Mouse (Mus musculus): Measurements from ENCODE around the gene L3mbtl3.

The L3mbtl3 gene

DNA sequence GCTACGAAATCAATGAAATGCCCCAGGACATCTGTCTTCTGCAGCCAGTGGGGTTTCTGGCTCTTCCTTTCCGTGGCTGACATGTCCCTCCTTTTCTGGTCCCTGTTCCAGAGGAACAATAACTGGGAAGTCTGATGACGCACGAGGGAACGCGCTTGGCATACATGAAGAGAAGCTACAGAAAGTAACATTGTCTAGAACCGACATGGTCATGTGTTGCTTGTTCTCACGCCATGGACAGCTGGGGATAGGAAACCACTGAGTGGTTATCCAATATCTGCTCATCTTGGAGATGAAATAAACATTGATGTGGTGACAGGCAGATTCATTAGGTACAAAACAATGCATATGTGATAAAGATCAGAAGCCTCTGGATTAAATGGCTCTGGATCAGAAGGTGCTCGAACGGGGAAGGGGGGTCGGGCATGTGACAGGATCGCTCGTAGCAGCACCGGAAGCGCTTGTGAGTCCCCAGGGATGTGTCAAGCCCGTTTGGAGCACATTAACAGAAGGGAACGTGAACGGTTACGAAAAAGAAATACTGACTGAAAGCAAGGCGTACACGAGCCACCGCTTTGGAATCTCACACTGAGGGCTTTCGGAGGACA lies 37.8 kb downstream of the L3mbtl3 start:
- no peak for DNase-seq (ENCODE audit: low spot score in 2 of 2)

DNA sequence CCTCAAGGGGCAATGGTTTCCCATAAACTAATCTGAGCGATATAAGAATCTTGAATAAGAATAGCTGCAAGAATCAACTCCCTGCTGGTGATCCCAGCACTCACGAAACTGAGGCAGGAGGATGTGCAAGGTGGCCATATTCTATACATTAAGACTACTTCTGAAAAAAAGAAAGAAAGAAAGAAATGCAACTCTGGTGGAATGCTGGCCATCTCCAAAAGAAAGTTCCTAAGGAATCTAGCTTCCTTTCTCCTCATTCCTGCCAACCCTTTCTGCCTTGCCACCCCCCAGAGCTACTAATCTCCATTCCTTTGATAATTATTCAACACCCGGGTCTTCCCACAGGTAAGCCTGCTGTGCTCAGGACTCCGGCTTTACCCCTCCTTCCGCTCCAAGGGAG lies 41.8 kb downstream of the L3mbtl3 start:
- no peak for DNase-seq (ENCODE audit: low spot score in 2 of 2)

DNA sequence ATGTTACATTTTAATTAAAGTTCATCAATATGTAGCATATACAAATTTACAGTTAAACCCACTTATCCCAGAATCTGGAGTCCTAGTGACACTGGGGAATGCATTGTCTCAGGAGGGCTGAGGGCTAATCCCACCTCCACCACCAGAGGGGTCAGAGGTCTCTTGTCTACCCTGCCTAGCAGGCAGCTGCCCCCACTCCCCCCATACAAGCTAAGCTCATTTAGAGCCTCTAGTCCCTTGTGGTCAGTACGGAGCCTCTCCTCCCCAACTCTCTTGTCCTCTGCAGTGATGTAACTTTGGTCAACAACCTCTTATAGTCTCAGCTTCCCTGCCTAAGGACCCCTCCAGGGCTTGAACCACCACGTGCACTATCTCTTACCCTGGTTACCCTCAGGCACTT lies 43.0 kb downstream of the L3mbtl3 start:
- no peak for DNase-seq (ENCODE audit: low spot score in 2 of 2)

DNA sequence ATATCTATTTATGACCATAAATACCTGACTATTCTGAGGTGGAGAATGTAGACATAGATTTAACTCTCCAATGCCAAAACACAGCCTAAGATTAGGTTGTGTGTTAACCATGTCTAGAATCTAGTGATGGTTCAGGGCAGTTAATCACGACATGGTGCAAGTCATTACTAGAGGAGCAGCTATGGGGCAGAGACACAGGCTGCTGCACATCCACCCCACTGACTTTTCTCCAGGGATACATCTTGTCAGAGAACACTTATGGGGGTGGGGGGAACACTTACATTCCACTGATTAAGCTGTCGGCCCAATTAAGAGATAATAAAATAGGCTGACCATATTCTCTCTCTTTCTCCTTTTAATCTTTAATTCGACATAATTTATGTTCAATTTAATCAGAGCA lies 46.9 kb downstream of the L3mbtl3 start:
- DNase-seq (ENCODE audit: low spot score in 2 of 2), result no peak

DNA sequence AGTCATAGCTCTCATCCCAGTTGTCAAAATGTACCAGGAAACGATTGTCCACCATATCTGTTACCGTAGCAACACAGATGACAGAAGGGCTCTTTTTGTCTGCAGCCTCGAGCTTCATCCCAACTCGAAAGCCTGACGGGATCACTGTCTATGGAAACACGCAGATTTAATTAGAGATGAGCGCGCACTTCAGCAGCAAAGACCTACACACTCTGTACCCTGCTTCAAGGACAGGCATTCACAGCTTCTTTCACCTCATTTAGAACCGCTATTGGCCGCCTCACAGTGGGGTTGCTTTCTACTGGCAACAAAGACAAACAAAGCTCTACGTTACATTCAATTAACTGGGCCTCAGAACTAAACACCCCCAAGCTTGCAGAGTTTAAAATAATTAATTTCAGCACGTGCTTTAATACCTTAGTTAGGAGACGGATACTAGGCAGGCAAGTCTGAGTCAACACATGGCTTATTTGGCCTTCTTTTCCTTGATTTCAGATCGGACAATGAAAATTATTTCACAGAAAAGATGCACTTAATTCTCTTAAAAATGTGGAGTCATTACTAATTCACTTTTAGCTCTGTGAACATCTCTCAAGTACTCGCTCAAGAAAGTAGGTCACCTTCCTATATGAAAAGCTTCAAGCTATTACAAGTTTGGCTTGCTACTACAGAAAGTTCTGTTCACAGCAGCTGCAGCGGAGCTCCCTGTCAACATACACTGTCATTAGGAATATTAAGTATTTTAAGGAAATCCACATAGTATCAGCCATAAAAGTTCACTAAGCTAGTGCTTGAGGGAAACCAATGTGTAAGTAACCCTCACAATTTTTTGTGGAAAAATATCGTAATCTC lies 47.9 kb downstream of the L3mbtl3 start:
- DNase-seq (ENCODE audit: low spot score in 2 of 2), result no peak

DNA sequence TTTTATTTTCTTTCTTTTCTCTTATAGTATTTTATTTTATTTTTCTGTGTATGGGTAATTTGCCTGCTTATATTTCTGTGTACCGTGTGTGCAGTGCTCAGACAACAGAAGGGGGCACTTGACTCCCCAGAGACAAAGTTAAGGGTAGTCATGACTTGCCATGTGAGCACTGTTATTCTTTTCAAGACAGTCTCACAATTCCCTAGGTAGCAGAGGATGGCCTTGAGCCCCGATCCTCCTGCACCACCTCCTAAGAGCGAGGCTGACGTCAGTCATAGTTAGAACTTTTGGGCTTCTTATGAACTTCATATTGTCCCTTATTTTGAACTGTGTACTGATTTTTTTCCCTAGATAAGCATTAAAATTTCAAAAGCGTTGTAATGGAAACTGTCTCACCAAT lies 48.5 kb downstream of the L3mbtl3 start:
- DNase-seq (ENCODE audit: low spot score in 2 of 2), result no peak

DNA sequence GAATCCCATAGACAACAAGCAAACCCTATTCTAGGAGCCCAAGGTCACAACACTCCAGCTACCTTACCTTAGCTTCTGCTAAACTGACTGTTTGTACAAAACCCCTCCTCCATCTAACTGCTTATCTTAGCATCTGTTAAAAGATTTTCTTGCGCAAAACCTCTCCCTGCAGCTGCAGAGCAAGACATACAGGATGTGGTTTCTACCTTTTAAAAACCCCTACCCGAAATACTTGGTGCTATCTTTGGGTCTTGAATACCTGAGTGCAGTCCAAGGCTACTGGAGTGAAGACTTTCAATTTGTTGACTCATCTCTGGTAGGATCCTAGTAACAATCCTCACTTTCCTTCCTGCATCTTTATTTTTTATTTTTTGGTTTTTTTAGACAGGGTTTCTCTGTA lies 50.5 kb downstream of the L3mbtl3 start:
- no peak for DNase-seq (ENCODE audit: low spot score in 2 of 2)

DNA sequence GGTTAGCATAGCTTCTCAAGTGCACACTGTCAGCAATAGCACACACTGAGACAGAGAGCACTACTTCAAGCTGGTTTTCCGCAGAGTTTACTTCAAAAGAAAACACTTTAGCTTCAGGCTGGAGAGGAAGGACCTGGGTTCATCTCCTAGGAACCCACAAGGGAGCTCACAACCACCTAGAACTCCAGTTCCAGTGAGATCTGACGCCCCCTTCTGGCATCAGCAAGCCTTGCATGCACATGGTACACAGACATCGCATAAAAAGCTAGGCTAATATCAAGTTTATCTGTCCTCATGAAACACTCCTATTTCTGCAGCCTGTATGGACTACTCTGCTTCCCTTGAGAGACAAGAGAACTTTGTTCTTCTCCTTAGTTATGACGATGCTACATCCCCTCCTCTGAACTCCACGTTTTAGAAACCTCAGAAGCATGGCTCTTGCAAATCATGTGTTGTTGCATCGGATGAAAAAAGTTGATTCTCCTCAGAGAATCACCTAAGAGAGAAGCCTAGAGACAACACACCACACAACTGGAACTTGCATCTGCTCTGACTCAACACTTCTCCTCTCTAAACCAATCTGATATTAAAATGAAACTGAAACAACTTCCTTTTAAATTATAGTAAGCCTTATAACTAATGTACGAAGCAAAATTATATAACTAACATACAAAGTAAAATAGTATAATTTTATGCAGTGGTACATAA lies 53.3 kb downstream of the L3mbtl3 start:
- no peak for DNase-seq (ENCODE audit: low spot score in 2 of 2)

DNA sequence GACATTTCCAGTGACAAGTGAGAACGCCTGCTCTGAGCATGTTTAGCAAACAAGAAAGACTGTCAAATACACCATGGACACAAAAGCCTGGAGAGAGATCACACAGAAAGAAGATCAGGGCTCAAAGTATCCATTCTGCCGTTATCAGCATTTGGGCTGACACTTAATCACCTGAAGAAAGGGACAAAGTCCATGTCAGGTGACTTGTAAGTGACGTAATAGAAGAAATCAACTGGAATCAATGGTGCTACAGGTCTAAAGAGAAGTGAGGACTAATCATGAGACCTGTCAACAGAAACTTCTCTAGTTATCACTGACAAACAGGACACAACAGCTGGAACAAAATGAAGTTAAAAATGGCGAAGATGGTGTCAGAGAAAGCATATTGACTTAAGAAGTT lies 55.1 kb downstream of the L3mbtl3 start:
- no peak for DNase-seq (ENCODE audit: low spot score in 2 of 2)

DNA sequence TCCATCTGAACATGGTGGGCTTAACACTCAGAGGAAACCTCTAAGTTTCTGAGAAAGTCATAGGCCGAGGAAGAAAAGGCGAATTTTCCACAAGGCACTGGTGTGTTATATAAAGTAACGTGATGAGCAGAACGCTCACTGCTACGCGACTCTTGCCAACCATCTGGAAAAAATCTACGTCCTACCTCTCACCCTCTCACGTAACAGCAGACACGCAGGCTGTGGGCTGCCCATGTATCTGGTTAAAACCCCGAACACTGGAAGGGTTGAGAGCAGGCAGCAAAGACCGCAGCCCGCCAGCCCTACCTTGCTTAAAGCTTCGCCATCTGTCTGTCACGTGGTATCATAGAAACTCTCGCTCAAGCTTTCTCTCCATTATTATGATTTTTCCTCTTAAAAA lies 61.4 kb downstream of the L3mbtl3 start:
- peak in 1 of 2 experiments; percentile 40 for DNase-seq (ENCODE audit: low spot score in 2 of 2)

DNA sequence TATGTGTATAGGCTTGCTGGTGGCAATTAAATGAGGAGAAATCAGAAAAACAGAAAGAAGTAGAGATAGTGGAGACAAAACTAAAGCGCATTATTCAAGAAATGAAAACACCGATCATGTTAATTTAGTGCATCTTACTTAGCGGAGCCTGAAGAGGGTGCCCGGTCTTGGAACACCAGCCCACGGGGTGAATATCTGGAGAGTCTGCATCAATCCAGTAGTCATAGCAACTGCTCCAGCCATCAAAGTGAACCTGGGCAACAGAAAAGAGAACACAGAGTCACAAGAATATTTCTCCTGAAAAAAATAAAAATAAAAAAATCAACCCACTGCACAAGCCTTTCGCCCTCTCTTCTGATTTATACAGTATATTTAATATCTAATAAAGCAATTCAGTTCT lies 72.3 kb downstream of the L3mbtl3 start:
- DNase-seq (ENCODE audit: low spot score in 2 of 2), result no peak

DNA sequence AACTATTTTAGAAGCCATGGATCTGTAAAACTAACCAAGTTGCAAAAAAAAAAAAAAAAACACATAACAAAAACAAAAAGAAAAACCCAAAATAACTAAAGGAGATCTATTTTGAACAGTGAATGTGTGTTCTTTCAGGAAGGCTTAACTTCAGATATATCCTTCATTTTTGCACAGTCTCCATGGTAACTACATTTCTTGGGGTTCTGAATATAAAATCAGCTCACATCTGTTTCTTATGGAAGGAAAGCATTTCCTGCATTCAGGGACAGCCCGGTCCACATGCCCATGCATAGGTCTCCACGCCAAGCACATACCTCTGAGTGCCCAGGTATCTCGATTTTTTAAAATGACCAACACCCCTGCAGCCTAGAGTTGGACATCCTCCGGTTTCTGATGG lies 73.4 kb downstream of the L3mbtl3 start:
- DNase-seq (ENCODE audit: low spot score in 2 of 2), result peak in 1 of 2 experiments; percentile 43

DNA sequence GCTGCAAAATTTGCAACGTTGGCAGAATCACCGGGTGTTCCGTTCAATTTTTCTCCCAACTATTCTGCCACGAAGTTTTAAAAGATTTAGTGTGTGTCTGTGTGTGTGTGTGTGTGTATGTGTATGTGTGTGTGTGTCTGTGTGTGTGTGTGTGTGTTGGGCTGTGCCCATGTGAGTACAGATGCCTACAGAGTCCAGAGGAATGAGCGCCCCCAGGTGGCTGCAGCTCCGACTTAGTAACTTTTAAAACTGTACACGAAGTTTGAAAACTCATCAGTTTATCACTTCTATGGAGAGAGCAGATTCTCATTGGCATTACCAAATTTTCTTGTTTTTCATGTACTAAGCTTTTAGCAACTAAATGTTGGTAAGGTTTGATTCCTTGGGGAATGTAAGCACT lies 78.1 kb downstream of the L3mbtl3 start:
- no peak for DNase-seq (ENCODE audit: low spot score in 2 of 2)

DNA sequence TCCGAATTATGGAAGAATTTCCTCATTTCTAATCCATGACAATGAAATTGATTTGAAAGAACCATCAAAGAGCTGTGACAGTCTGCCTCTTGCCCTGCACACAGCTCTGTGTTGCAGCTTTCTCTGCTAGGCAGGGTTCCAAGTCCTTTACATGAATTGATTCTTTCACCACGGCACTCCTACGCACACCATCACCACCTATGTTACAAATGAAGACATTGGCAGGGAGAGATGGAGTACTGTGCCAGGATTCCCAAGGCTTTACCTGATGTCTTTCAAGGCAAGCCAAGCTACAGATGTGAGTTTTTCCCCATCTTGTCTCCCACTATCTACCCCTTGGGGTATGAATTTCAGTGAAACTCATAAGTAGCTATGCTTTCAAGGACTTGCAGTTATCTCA lies 78.6 kb downstream of the L3mbtl3 start:
- DNase-seq (ENCODE audit: low spot score in 2 of 2), result peak; percentile 40 to 51

DNA sequence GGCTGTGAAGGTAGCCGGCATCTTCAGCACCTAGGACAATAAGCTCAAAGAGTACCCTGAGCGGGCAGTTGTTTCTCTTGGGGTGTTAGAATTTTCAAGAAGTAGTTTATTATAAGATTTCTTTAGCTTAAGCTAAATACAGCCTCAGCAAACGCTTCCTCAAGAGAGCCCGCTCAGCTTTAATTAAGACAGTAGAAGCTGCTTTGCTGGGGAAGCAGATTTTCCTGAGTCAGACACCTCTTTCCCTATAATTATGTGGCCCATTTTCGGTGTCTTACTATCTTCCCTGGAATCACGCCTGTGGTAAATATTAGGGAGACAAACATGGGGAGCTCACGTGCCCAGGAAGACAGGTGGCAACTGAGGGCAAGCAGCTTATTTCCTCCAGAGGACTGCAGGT lies 88.6 kb downstream of the L3mbtl3 start:
- DNase-seq (ENCODE audit: low spot score in 2 of 2), result no peak

DNA sequence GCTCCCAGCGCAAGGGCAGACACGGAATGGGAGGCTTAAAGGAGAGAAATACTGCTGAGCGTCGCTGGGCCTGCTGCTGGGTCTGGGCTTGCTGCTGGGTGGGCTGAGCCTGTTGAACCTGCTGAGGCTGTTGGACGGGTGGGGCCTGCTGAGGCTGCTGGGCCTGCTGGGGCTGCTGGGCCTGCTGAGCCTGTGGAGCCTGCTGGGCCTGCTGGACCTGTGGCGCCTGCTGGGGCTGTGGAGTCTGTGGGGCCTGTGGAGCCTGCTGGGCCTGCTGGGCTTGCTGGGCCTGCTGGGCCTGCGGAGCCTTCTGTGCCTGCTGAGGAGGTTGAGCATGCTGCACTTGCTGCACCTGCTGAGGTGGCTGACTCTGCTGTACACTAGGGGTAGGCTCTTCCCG lies 95.8 kb downstream of the L3mbtl3 start:
- no peak for DNase-seq (ENCODE audit: low spot score in 2 of 2)

DNA sequence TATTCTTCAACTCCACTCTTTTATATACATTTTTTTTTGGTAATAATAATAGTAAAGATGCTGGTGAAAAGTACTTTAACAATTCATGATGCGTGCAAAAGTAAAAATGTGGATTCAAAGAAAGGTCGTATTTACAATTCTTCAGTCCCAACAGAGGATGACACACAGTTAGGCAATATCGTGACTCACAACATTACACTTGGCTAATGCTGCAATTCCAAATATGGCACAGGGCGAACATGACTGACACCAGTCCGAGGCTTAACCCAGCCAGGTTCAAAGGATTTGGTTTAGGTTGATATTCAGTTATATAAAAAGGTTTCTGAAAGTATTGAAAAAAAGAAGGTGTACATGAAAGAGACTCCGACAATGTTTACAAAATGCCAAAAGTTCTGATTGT lies 100.4 kb downstream of the L3mbtl3 start:
- DNase-seq (ENCODE audit: low spot score in 2 of 2), result no peak

DNA sequence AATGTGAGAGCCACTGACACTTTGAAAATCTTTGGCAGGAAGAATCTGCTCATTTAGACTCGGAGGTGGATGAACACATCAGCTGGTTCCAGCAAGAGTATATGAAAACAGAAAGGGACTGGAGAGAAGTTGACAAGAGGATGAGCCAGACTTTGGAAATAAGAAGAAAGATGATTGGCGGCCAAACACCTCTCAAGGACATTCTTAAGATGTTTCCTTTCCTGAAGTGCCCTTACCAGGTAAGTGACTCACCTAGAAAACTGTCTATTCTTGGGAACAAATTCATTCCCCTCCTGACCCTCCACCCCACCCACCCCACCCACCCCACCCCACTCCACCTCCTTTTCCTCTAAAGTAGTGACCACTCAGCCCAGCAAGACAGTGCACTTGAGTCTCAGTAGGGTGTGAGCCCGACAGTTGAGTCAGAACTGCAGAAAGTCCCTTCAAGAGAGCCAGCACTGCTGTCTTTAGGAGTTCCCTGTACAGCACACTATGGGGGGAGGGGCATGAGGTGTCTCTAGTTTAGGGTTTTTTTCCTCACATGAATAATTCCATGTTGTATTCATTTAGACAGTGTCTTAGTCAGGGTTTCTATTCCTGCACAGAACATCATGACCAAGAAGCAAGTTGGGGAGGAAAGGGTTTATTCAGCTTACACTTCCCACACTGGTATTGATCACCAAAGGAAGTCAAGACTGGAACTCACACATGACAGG lies 111.9 kb downstream of the L3mbtl3 start:
- DNase-seq (ENCODE audit: low spot score in 2 of 2), result no peak

DNA sequence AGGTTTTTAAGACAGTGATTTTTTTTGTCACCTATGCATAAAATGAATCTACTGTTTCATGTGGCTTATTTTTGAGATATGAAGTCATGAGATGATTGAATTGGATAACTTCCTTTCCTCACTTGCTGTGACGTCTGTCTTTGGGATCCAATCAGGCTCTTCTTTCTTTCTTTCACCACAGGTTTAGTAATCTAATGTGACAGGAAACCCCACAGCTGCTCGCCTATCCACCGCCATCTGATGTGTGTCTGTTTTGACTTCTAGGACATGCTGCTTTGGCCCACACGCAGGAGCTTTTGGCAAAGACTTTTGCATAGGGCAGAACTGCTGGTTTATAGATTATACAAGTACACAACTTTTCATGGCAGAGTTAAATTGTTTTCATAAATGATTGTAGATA lies 115.9 kb downstream of the L3mbtl3 start:
- no peak for DNase-seq (ENCODE audit: low spot score in 2 of 2)

DNA sequence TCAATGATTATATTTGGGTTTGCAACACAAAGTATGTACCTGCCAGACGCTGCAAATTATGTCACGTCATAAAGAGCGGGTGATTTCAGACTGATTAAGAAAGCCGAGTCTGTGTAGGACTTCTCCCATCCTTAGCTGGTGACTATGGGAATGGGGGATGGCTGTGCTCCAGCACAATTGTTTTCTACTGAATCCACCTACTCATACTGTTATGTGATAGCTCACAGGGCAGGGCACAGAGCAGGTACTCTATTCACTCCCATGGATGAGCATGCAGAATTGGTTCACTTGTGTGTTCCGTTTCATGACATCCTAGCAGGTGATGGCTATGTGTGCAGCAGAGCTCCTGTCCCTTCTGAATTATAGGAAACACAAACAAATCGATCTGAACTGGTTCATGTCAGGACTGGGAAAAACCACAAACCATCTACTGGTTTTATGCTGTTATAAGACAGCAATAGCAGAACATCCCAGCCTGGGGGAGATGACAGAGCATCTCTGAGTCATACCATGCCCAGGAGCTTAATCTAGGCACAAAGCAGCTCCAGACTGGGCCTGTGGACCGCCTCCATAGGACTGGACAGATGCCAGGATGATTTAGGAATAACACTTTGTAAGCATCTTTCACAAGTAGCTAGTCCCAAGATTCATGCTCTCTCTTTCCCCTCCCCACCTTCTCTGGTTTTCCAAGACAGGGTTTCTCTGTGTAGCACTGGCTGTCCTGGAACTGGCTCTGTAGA lies 126.2 kb downstream of the L3mbtl3 start:
- DNase-seq (ENCODE audit: low spot score in 2 of 2), result peak; percentile 40 to 75

DNA sequence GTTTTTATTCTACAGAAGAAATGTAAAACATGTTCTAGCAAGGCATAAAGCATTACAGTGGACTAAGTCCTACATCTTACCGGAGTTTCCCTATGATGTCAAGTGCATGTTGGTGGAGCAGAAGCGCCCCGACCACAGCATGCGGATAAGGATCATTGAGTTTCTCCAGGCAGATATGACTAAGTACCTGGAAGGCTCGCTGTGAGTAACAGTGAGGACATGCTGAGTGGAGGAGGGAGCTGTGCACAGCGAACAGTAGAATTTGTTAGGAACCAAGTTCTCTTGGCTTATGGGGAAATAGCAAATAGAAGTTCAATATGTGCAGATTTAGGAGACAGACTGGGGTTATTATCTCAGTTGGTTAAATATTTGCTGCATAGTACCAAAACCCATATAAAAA lies 131.3 kb downstream of the L3mbtl3 start:
- DNase-seq (ENCODE audit: low spot score in 2 of 2), result no peak

DNA sequence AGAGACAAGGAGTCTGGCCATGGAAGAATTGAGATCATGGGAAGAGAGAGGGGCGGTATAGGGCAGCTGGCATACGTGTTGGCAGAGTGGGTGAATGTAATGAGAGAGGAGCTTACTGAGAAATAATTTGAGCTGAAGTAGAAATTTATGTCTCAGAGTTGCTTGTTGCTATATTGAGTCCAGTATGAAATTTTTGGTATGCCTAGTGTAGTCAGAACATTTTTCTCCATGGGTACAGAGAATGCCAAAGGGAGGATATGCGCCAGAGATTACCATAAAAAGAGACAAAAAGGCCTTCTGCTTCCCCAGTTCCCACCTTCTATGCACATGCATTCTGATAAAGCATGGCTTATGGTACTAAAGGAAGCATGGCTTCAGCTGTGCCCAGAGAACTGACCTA lies 132.6 kb downstream of the L3mbtl3 start:
- DNase-seq (ENCODE audit: low spot score in 2 of 2), result no peak
